Mouse (Mus musculus): Measurements from ENCODE around the gene Ccdc39.
A peak's percentile ranks its signal among the peaks of the same experiment; 100 is the strongest.

Gene Ccdc39

DNA sequence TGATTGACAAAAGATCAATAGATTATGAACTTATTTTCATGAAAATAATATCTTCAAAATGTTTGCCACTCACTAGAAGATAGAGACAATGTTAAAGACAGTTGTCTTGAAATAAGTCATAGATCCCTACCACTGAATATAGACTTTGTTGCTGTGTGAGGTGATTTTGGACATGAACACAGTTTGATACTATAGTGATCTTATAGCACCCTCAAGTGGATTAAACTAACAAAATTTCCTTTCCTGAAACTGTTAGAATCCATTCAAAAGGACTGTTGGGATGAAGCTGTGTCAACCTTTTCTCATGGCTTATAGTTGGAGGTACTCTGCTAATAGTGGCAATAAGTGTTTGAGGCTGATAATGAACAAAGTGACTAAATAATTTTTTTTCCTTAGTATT, 53.1 kb downstream of the Ccdc39 start:
- DNase-seq (ENCODE audit: low read depth, low spot score), result peak; percentile 39
